Mouse (Mus musculus) embryonic fibroblast, embryonic 13.5 days (primary cell): ENCODE measurements around the gene Commd1.

Experiments
- CTCF ChIP-seq: IDR thresholded peaks from 2 replicates; pipeline ENCODE4 v1.5.1; 2011; ENCODE audit warnings: mild to moderate bottlenecking, control low read depth, low read length, moderate library complexity, borderline replicate concordance; ENCODE audit not compliant: insufficient read depth
- POLR2A ChIP-seq: IDR thresholded peaks from 2 replicates; pipeline ENCODE4 v1.6.1; 2011; ENCODE audit warnings: low read depth, mild to moderate bottlenecking, control low read depth, low read length, moderate library complexity

DNA sequence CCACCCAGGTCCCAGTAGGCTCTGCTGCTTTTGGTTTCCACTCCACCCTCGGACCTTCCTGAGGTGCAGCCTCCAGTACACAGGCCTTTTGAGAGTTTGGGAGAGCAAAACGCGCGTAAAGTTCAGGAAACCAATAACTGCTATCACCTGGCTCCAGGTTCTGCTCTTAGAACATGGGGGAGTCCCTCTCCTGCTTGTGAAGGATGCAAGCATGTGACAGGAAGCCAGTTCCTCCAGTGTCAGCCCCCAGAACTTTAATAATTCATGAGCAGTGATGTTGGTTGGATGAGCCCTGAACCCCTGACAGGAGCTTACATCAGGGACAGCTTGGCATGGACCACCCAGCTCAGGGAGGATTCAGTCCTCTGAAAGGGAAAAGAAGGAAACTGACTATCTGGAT, 102.5 kb downstream of the Commd1 start:
- TF ChIP-seq CTCF: no peak
- no peak for TF ChIP-seq POLR2A
